Mouse (Mus musculus) layer of hippocampus, postnatal 14 days (tissue): Measurements from ENCODE around the gene Spsb4. TPM values are rescaled to one million over a fixed set of nuclear protein-coding genes. Genes with fewer than 3 reads are reported as not detected.
A peak's percentile ranks its signal among the peaks of the same experiment; 100 is the strongest.

ENCODE experiments used
- DNase-seq, 2 experiments: peaks; one replicate each; pipeline ENCODE4 v3.0.0; 2021 to 2022; ENCODE audit warnings: low spot score in 2 of 2, mixed read lengths in 1 of 2
- total RNA-seq, 2 experiments: library from RNA; stranded (reverse); gene quantifications; 2 replicates each; pipeline ENCODE4 v1.2.3; 2021

The Spsb4 gene
- total RNA-seq, 2 experiments from 2014 or later, result 5.7 to 6.9 TPM

DNA sequence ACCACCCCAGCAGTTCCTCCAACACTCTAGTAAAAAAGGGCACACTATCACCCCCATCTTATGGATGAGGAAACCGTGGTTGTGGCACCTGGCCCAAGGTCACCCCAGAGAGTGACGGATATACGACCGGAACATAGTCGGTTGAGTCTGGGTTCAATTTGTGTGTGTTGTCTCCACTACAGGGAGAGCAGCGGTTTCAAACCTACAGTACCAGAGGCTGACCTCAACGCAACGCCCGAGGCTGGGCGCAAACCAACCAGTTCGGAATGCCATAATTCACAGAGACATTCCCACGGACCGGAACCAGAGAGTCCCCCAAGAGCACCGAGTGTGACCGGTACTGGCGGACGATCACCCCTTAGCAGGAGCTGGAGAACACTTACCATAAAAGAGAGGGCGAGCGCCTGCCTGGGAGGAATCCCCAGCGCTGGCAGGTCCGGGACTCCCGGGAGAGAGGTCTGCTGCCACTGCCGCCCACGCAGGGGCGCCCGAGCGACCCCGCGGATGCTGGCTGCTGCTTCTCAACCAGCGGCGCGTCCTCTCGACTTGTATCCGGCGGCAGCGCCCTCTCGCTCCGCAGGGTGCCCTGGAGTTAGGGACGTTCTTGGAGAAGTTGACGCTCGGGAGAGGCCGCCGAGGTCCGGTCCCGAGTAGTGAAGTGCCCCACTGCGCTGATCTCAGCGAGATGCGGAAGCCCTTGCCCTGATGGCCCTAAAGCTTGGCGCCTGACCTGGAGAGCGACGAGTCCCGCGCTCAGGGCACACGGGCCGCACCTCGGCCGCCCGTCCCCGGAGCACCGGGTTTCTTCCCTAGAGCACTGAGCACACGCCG, 617 bp downstream of the Spsb4 start:
- DNase-seq, result peak; percentile 72 to 76

DNA sequence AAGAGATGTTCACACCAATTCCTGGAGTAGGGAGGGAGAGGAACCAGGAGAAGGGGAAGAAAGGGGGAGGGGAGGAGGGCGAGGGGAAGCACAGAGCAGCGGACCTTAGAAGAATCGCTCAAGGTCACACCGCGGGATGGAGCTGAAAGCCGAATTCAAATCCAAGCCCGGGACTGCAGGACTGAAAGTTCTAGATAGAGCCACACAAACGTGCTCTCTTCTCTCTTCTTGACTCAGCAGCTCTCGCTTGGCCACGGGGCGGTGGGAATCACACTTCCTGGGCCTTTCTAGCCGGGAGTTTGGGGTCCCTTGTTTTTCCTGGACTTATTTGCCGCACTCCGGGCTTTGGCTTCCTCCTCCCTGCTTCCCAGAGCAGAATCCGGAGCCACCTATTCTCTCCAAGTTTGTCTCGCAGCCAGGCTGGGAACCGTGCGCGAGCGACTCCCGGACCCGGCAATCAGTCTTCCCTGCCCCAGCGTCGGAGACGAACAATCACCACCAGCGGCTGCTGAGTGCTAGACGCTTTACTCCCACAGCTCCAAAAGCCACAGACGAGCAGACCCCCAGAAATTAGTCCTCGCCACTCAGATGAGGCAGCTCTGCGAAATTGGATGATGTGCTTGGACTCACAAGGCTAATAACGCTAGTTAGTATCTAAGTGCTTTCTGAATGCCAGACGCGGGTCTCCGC, 1.4 kb downstream of the Spsb4 start:
- DNase-seq, result peak in 1 of 2 experiments; percentile 24

DNA sequence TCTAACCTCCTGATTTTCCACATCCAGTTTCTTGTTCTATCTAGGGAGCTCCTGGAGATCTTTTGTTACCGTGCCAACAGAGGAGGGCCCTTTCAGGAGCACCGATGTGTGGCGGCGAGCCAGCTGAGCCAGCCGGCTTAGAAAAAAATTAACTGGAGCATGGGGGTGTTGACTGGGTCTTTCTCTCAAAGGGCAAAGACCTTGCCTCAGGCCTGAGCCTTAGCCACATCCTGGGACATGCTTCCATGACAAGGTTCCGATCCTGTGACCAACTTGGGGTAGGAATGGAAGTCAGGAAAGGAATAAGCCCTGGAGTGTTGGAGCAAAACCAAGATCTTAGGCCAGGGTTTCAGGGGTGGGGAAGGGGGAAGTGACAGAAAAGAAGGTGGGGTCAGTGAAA, 2.9 kb downstream of the Spsb4 start:
- peak in 1 of 2 experiments; percentile 62 for DNase-seq

DNA sequence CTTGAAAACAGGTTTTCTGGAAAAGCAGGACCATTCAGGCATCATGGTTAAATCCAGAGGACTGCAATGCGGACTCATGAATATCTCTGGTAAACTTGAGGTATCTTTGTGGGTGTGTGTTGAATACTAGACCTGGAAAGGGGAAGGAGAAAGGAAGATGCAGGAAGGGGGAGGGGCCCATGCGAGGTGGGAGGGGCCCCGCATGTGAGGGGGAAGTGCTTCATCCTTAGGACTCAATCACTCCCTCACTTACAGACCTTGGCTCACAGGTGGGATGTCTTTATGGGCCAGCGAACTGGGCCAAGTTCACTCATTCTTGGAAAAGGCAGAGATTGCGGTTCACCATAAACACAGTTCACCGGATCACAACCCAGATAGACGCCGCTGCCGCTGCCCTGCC, 4.9 kb downstream of the Spsb4 start:
- no peak for DNase-seq

DNA sequence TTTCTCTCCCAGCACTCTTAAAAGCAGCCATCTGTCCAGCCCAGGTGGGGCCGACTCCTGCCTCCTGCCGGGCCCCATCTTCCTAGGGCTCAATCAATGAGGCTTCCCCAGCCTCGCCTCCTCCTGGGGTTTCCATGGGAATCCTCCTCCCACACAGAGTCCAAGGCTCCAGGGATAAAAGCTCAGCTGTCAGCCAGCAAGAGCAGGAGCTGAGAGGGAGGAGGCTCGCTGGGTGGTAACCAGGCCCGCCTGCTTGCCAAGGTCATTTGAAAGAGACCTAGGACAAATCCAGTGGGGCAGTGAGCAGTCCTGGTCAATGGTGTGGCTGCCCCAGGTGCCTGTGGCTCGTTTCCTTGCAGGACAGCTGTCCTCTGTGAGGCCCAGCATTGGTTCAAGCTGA, 5.5 kb downstream of the Spsb4 start:
- peak; percentile 37 to 52 for DNase-seq

DNA sequence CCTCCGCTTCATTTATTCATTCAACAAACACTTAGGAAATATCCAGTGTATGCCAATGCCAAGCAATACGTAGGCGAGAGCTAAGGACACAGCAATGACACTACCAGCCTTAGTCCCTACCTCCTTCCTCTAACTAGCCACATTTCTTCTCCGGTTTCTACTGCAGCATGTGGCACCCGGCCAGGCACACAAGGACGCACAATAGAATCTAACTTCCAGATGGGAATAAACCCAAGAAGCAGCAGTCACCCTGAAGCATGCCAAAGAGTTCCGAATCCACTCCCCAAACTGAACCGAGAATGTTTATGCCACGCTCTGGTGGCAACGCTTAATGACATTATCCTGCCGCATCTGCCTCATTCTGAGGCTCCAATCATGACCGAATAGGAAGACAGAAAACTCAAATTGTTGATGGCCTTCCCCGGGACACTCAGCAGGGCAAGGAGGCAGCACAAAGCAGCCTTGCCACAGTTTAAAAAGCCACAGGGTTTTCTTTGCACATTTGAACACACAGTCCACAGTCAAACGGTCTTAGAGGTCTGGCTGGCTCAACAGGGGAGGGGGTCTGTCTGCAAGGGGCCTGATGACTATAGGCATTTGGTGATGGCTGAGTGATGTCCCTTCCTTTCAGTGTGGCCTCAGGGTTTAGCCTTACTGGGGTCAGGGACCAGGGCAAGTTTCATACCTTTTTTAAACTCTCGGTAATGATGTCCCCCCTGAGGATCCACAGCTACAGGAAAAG, 7.0 kb downstream of the Spsb4 start:
- DNase-seq, result peak; percentile 48 to 67

DNA sequence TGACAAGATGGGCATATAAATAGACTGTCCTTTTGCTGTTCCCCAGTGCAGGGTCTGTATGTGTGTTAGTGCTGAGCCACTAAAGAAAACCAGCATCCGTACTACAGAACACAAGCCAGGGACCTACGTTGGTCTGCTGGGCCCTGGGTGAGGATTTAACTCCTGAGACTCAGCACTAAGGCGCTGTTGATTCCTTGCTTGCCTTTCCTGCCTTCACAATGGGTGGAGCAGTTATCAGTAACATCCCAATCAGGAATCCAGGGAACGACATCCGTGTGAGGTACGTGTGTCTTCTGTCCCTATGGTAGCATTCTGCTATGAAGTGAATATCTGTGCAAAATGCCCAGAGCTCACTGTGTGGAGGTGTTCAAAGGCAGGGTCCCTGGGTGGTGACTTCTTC, 8.2 kb downstream of the Spsb4 start:
- DNase-seq, result no peak

DNA sequence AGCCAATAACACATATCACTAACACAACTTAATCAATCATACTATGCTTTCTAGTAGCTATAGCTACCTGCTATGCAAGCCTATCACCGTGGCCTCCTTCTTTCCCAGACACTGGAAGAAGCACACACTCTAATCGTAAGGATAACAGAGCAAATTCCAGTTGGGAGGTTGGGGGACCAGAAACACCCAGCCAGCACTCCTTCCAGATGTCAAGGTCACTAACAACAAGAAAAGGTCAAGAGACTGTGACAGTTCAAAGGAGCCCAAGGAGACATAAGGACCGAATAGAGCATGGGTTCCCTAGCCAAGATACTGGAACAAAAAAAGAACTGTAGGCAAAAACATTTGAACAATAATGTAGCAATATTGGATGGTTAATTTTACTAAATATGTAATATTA, 13.9 kb downstream of the Spsb4 start:
- DNase-seq, result no peak

DNA sequence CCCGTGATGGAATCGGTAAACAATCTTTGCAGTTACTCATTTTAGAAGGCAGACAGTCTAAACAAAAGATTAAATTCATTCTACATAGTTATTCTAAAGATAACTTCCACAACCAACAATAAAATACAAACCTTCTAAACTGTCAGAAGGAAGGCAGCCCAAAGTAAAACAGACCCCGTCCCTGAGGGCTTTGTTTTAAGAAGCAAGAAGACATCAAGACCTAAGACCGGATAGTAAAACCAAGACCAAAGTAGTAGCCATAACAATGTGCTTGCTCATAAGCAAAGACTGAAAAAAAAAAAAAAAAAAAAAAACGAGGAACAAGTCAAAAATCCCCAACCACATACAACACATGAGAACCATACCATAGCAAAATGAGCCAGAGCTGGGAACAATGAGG, 15.5 kb downstream of the Spsb4 start:
- no peak for DNase-seq

DNA sequence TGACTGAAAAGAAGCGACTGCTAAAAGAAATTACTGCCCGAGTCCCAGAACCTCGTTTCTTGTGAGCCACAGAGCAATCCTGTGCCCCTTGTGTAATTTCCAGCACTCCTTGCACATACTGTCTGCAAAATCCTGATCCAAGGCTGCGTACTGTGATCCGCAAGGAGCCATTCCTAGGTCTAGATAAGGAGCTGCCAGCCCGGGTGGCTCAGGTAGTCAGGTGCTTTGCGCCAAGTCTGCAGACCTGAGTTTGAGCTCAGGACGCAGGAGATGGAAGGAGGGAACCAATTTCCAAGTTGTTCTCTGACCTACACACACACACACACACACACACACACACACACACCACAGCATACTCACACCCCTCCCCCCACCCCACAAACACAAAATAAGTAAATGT, 16.0 kb downstream of the Spsb4 start:
- no peak for DNase-seq

DNA sequence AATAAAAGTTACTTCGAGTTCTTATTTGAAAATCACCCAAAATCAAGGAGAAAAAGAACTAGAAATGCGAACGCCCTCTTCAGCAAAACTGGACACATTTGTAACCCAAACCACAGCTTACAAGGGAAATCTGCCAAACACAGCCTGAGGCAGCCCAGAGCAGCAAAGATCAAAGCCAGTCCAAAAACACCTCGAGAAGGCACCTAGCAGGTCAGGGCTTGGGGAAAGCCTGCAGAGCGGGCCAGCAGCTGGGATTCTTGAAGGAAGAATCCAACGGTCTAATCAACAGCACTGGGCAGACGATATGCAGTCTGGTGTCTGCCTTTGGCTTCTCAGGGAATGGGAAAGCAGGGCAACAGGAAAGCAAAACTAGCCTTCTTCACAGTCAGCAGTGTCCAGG, 16.6 kb downstream of the Spsb4 start:
- DNase-seq, result no peak

DNA sequence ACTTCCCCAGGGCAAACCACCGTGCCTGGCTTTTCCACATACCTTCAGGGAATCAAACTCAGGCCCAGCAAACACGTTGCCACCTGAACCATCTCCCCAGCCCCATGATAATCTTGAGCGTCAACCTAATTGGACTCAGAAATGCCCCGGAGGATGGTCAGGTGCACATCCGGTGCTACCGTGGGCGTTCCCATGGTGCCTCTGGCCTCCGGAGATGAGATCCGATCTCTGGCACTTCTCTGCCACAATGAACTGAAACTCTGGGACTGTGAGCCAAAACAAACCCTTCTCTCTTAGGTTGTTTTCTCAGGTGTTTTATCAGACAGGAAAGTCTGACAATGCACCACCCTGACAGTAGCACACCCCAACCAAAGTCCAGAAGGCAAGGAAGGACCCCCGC, 17.2 kb downstream of the Spsb4 start:
- DNase-seq, result no peak

DNA sequence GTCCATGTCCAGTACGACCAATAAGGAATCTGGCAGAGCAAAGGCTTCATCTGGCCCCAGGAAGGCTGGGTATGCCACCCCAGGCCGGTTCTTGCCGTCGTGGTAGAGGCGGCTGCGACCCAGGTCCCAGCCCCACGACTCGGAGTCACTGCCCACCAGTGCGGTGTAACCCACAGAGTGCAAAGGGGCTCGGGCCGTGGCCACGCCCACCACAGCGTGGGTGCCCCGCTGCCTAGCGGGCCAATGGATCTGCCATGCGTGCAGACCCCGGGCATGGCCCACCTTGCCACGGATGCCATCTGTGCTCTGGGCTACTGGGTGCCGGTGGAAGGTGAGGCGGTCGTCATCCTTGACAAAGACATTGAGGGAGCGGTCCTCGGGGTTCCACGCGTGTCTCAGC, 22.9 kb downstream of the Spsb4 start:
- DNase-seq, result no peak

DNA sequence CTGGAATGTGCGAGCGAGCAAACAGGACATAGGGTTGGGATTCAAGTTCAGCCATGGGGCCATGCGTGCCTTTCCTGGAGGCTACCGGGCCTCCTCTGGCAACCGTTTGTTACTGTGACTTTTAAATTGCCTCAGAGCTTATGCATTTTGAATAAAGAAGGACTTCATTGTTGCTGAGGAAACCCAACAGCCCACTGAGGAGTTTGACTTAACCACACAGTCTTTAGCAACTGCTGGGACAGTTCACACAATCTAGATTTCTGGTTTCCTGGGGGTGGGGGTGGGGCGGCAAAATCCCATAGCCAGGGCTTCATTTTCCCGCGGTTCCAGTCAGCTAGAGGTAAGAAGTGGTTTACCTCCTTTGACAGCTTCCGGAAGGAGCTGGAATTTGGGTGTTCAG, 23.9 kb downstream of the Spsb4 start:
- no peak for DNase-seq

DNA sequence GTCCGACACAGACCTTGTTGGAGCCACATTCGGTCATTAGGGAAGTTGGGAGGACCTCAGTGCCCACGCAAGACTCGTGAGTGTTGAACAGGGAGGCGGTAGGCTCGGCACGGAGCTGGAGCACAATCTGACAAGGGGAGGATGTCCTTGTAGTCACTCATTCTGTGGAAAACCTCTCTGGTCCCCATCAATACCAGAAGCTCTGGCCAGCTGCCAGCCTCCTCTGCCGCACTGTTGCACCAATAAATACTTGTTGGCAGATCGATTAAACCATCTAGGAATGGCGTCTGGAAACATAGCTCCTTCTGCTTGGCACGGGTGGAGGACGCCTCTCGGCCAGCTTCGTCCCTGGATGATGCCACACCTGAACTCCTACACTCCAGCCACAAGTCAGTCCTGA, 27.5 kb downstream of the Spsb4 start:
- peak in 1 of 2 experiments; percentile 46 for DNase-seq

DNA sequence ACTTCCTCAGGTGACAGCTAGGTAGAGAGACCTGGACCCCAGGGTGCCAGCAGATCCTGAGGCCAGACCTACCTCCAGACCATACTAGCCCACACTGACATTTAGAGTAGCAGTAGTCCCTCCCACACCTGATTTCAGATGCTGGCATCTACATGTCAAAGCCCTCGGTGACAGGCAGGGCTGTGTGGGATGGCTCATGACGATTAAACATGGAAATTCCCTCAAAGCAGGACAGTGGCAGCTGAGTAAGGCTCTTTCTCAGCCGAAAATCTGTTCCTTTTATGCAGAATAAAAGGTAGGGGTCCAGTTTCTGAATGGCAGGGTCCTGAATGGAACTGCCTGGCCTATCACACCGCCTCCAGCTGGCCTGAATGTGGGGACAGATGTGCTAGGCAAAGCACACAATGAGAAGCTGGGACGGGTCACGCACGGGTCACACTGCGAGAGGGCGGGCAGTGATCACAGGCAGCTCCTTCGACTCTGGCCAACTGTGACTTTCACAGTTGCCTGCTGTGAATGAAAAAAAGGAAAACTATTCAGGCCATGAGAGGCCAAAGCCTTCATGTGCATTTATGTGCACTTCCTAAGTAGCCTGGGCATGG, 29.2 kb downstream of the Spsb4 start:
- no peak for DNase-seq

DNA sequence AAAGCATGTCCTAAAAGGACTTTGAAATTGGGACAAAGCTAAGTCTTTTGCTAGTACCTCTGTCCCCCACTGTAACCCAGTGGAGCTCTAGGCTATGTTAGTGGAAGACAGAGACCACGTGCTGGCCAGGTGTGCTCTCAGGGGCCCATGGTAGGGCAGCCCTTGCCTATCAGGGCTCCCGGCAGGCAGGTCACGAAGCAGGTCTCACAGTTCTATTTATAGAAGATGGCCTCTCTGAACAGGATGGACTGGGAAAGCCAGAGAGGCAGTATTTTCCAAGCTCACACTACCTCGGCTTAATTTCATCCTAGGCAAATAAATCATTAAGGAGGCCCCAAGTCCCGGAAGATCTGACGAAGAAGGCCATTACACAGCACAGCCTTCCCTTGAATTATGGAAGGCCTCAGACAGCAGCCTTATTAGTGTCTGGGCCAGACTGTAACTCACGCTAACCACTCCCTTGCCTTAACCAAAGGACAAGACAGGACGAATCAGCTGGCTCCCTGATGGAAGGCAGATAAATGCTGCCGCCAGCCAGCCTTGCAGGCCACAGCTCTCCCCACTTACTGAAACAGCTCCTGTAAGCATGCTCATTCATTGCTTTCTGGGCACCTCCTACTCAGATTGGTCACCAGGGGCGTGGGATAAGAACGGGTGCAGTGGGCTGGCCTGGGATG, 31.7 kb downstream of the Spsb4 start:
- no peak for DNase-seq

DNA sequence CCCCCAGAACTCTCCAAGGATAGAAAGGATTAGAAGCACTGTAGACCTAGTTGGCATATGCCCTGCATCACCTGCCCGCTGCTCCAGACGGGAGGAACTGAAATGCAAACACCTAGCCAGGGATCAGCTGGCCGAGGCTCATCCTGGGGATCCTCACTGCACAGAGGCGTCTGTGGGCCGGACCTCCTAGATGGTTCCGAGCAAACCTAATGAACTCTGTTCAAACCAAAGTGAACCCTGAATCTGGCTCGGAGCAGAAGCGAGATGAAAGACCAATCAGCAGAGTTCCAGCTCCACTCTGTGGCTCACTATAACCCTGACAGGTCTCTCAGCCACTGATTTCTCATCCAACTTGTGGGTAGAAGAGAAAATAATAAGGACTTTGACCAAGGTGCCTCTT, 34.6 kb downstream of the Spsb4 start:
- DNase-seq, result no peak

DNA sequence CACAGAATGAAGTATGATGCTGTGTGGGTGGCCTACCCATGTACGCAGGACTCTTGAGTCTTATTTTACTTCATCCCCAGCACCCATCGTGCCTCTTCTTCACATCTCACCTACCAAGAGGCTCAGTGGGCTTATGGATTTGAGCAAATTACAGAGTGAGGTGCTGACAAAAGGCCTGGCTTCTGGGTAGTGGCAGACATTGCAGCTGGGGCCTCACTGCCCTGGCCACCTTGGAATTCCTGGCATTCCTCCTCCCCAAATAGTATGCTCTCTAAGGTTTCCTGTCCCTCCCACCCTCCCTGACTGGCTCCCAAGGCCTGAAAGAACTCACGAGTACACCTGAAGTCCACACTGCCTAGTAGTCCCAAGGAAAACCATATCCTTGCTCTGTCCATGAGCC, 35.7 kb downstream of the Spsb4 start:
- no peak for DNase-seq

DNA sequence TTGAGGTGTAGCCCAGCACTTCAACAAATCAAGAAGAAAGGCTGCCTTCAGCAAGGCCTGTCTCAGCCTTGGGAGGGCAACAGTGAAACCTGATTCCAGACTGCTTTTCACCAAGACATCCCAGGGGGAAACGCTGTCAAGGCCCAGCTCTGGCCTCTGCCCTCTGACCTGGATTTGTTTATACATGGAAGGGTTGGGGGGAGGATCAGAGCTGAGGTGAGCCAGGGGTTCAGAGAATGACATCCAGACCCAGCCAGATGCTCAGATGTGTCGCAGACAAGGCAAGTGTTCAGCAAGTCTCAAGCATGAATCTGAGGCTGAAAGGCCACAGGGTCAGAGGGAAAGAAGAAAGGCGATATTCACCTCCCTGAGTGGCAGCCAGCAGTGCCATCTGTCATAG, 36.3 kb downstream of the Spsb4 start:
- no peak for DNase-seq

DNA sequence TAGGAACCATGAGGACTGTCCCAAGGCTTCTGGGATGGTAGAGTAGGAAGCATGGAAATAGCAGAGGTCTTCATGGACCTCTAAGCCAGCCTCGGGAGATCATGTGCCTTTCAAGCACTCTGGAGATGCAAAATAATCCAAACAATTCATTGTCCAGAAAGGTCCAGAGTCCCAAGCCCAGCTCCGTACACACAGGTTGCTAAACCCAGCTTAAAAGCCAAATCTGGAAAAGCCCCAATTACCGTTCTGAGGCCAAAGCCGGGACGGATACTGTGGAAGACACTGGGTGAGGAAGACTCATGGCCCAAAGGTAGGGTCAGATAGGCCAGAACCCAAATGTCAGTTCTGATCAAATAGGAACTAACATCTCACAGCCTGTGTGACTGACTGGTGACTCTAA, 36.8 kb downstream of the Spsb4 start:
- DNase-seq, result no peak
